Mouse (Mus musculus): ENCODE data around the gene Tinagl1.

The Tinagl1 gene

GRCm38 (mm10) chr4:130140992-130141402 is 33.9 kb downstream of the Tinagl1 start:
- no peak for DNase-seq (ENCODE audit: low spot score)

DNA sequence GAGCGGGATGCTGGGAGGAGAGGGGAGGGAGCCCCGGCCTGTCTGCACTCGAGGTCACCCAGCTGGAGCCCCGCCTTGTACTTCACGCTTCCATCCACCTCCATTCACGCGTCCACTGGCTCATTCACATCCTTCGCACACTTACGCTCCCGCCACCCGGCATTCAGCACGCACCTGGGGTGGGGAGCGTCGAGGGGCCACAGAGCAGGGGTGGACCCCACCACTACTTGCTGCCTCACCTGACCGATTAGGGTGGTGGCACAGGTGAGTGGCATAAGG is 35.8 kb downstream of the Tinagl1 start, which contains the start of gene Hcrtr1:
Gene Hcrtr1, minus strand, starts transcription at position 146 of the 279 bp plus-strand sequence.
- no peak for DNase-seq (ENCODE audit: low spot score)

DNA sequence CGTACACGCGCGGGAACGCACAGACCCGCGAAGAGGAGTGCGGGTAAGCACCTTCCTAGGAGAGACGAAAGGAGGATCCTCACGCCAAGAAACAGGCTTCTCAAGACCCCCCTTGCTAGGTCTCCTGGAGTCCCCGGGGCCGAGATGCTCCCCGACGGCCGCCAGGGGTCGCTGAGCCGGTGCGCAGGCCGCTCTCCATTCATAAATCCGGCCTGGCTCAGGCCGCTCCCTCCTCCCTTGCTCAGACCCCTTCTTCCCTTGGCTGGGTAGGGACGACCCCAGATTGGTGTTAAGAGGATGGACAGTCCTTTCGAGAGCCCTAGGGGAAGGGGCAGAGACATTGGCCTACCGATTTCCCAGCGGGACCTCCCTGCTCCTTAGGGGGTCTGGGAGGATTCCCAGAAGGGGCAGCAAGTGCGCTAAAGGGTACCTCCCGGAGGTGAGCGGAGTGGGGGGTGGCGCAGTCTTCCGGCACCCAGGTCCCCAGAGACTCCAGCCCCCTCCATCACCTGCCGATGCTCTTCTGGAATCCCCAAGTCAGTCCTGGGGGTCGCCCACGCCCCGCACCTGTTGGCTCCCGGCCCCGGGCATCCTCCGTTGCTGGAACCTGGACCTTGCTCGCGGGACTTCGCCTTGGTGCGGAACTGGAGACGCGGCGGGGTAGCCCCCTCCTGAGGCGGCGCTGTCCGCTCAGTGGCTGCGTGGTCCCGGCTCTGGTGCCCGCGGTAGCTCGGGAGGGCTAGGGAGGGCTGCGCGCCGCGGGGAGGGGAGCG is 36.3 kb downstream of the Tinagl1 start:
- DNase-seq (ENCODE audit: low spot score) = peak; percentile 77

DNA sequence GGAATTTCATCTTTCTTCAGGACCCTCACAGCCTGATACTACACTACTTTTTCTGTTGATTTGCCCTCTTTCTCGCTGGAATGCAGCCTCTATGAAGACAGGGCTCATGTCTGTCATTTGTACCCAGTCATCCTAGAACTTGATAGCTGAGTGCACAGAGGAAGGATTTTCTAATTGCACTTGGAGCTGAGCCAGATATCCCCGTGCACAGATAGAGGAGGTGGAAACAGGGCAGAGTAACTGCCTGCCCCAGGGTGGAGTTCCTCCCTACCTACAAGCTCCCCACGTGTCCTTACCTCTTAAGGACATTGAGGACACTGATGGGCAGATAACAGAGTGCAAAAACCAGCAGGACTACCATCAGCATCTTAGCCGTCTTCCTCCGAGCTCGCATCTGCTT is 41.5 kb downstream of the Tinagl1 start:
- DNase-seq (ENCODE audit: low spot score) = no peak

- no peak for DNase-seq (ENCODE audit: low spot score)
These were observed 43.3 kb downstream of the Tinagl1 start for GRCm38 (mm10) chr4:130131448-130132105.

DNA sequence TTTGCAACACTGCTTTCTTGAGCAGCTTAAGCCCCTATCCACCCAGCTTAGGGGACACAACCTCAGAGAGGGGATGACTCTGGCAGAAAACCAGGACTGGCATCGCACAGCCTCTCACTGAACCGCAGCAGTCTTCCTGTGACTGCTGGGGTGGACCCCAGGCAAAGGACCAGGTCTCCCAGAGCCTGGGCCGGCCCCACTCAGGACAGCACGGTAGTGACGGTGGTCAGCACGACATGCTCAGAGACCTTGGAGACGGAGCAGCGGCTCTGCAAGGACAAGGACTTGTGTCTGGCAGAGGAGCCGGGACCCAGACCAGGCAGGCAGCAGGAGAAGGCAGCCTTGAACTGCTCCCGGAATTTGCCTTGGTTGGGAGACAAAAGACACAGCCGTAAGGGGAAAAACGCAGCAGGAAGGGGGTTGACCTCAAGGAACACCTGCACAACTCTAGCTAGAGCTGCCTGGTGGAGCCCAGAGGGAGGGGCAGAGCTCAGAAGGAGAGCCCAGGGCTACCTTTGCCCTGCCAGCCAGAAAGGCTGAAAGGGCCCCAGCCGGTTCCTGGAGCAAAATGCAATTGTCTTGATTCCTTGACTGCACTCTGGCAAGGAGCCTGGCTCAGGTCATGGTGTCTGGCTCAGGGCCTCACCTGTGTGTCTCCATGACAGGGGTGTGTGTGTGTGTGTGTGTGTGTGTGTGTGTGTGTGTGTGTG is 44.1 kb downstream of the Tinagl1 start:
- DNase-seq (ENCODE audit: low spot score) = peak; percentile 61

DNA sequence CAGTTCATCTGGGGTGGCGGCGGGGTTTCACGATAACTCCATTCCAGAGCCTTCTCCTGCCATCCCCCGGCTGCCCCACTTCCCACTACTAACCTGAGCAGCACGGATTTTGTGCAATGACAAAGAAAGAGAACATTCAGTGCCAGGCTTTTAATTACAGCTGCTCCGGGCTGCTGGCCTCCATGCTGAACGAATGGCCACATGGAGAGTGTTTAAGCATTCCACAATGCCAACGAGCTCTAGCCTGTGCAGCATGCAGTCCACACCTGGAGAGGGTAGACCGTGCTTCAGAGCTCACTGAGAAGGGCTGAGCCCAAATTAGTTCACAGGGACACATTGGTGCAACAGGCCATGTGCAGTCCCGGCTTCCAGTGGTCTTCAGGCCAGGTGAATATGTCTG is 44.8 kb downstream of the Tinagl1 start:
- no peak for DNase-seq (ENCODE audit: low spot score)

DNA sequence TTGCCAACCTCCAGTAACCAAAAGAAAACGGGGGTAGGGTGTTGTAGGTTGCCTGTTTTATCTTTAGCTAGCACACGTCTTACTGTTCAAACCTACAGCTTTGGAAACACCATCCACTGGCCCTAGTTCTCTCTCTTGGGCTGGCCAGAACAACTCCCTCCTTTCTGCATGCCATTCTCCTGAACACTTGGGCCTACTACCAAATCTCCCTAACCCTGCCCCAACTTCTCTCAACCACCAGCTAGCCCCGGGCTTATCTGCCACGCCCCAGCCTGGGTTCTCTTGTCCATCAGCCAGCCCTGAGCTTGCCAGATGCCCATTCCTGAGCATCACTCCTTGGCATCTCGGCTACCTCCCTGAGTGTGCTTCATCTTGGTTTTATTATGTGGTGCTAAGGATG is 46.0 kb downstream of the Tinagl1 start:
- DNase-seq (ENCODE audit: low spot score) = no peak

GRCm38 (mm10) chr4:130125935-130126334 is 49.0 kb downstream of the Tinagl1 start:
- no peak for DNase-seq (ENCODE audit: low spot score)

- no peak for DNase-seq (ENCODE audit: low spot score)
These were observed 49.8 kb downstream of the Tinagl1 start for GRCm38 (mm10) chr4:130125164-130125563.

DNA sequence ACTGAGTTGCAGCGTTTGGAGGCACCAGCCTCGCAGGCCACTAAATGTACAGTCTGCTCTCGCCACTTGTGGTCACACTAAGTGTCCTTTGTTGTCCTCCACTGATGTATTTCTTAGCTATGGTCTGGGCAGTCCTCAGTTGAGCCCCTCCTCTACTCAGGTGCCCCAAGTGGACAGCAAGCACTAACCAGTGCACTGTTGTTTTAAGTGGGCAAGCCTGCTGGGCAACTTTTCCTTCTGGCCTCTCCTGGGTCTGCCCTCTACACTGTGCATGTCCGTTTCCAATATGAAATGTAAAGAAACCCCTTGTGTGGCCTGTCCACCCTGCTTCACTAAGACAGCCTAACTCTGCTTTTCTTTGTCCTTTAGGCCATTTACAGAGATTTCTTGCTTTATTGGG is 50.8 kb downstream of the Tinagl1 start:
- no peak for DNase-seq (ENCODE audit: low spot score)

DNA sequence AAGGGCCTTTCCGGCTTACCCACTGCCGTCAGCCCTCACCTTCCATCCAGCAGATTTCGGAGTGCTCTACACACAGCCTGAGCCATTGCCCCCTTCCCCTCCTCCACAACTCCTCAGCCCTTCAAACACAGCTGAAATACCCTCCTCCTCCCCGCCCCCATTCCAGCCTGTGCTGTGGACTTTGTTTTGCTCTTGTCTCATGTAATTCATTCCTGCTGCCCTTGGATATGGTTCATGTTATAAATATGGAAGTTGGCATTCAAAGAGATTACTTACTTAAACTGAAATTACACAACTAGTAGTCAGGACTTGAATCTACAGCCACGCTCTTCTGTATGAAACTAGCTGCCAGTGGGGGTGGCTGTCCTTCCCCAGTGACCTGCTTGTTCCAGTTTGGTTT is 51.9 kb downstream of the Tinagl1 start:
- DNase-seq (ENCODE audit: low spot score) = no peak

GRCm38 (mm10) chr4:130121560-130121959 is 53.4 kb downstream of the Tinagl1 start:
- no peak for DNase-seq (ENCODE audit: low spot score)

DNA sequence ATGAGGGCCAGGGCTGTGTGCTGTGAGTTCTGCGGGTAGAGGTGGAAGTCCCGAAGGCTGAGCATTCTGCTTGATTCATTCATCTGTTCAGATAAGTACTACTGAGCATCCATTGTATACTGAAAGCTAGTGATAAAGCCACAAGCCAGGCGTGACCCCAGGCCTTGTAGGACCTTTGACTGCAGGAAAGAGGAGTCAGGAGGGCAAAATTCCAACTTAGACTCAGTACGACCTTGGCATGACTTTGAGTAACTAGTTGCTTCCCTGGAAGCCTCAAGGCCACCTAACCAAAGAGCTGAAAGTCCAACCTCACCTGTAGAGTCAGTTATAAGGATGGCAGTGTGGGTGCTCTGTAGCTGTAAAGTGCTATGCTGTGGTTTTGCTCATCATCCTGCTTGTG is 54.2 kb downstream of the Tinagl1 start:
- DNase-seq (ENCODE audit: low spot score) = no peak

All from ovary, postnatal 36 days (tissue).